Mouse (Mus musculus): ENCODE results near the gene Il6ra. TPM values are rescaled to one million over a fixed set of nuclear protein-coding genes. Genes with fewer than 3 reads are reported as not detected.

Gene Il6ra
- 81.1 TPM for polyA plus RNA-seq (2017; shearing (Covaris generic))

GRCm38 (mm10) chr3:89912543-89913391 is at the start of gene Il6ra:
Il6ra (minus strand) TSS chr3:89913196.

DNA sequence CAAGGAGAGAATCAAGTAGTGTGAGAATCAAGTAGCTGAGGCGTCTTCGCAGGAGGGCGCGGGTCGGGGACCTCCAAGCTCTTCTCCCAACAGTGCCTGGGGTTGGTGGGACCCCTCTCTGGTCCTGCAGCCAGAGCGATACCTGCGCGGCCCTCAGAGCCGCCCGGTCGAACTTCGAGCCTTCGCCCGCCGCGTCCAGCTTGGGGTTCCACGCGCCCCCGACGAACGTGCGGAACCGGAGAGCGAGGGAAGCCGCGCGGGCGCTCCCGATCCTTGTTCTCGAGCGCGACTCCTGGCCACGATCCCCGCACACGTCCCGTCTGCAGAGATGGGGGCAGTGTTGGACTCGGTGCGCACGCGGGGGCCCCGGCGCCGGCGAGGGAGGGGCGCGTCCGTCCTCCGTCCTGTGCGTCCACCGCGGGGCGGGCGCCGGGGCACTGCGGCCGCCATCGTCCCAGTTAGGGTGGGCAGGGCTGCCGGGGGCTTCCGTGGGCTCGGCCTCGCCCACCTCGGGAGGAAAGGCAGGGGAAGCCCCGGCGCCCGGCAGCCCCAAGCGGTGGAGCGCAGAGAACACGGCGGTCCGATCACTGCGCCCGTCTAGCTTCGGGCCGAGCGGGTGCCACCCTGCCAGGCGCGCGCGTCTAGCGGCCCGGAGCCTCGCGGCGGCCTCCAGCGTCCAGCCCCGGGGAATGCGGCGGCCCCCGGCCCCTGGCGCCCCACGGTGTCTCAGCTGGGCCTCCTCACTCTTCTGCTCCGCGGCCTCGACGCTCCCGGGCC is 82.0 kb downstream of the Il6ra start, which contains the start of gene She:
TSS of gene She (plus strand) at position 556 of the 777 bp plus-strand sequence.

Other genes starting within 250 kb of the Il6ra start
- gene Adar, start 198.2 kb downstream of the Il6ra start, polyA plus RNA-seq (2017; shearing (Covaris generic)): 73.8 TPM
- gene Chrnb2, start 148.6 kb downstream of the Il6ra start, polyA plus RNA-seq (2017; shearing (Covaris generic)): 1.1 TPM
- 53.8 TPM for gene Ube2q1, start 139.6 kb downstream of the Il6ra start, polyA plus RNA-seq (2017; shearing (Covaris generic))
- 1.5 TPM for gene She, start 81.8 kb downstream of the Il6ra start, polyA plus RNA-seq (2017; shearing (Covaris generic))
- 63.4 TPM for gene Atp8b2, start 50.3 kb upstream of the Il6ra start, polyA plus RNA-seq (2017; shearing (Covaris generic))
- gene Hax1, start 85.6 kb upstream of the Il6ra start, polyA plus RNA-seq (2017; shearing (Covaris generic)): 89.9 TPM
- gene 4933434E20Rik, start 138.4 kb upstream of the Il6ra start, polyA plus RNA-seq (2017; shearing (Covaris generic)): 129 TPM
- gene Ubap2l, start 139.4 kb upstream of the Il6ra start, polyA plus RNA-seq (2017; shearing (Covaris generic)): 204 TPM
- 930 TPM for gene Tpm3, start 159.5 kb upstream of the Il6ra start, polyA plus RNA-seq (2017; shearing (Covaris generic))
- 0.71 TPM for gene Nup210l, start 190.9 kb upstream of the Il6ra start, polyA plus RNA-seq (2017; shearing (Covaris generic))